Mouse (Mus musculus): ENCODE measurements around the gene Aqp9. TPM values are rescaled to one million over a fixed set of nuclear protein-coding genes. Genes with fewer than 3 reads are reported as not detected.

Gene Aqp9
- polyA plus RNA-seq, 1 experiment from 2014 or later: 1.3 TPM

DNA sequence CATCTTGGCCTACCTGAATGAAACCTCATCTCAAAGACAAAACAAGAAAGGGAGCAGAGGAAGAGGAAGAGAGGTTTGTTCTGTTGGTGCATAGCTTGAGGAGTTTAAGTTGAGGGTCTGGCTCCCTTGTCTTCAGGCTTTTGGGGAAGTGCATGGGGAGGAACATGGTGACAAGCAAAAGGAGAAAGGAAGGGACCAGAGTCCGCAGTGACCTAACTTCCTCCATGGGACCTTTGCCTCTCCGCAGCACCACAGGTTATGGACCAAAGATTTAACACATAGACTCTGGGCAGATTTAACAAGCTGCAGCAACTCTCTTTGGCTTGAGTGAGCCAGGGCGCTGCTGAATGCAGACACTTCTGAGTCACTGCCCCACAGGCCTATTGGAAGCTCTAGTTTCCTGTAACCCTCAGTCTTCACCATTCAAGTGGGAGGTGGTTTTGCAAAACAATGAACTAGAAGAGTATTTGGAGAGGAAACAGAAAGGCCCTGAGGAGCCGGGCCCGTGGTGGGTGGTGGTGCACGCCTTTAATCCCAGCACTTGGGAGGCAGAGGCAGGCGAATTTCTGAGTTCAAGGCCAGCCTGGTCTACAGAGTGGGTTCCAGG lies 13.0 kb downstream of the Aqp9 start:
- ATAC-seq (ENCODE audit: low FRiP score, low read depth): no peak
- Histone ChIP-seq H3K9me3 (no peaks in the 10 kb centered on the region), H3K36me3 (no peaks in the 10 kb centered on the region), H3K4me1 (replicated peaks) (no peaks in the 10 kb centered on the region), H3K4me2 (no peak overlapping the region), H3K4me3 (no peak overlapping the region), H3K27ac (replicated peaks) (no peak overlapping the region), H3K9ac (no peak overlapping the region), H3K27me3 (no peaks in the 10 kb centered on the region)
- WGBS: 87% methylated on average over 7 of the region's 7 CpGs

DNA sequence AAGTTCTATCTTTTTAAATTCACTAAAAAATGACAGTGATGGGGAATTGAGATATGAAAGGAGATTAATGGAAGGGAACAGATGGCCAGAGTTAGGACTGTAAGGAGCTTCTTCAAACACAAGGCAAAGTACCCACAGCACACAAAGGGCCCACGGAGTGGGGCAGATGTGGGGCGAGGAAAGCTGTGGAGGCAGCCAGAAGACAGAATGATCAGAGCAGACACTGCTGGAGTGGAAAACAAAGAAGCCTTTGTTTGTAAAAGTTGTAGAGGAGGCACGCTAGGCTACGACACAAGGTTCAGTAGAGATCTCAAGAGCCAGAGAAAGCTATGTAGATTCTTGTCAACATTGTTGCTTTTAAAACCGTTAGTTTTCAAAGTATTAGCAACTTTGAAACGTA lies 17.1 kb downstream of the Aqp9 start:
- H3K4me3 ChIP-seq: no peak overlapping the region
- H3K27me3 ChIP-seq: no peaks in the 10 kb centered on the region
- ATAC-seq (ENCODE audit: low FRiP score, low read depth): no peak
- H3K4me2 ChIP-seq: no peak overlapping the region
- no peak overlapping the region for H3K9ac ChIP-seq
- no peak overlapping the region for H3K27ac ChIP-seq (replicated peaks)
- H3K36me3 ChIP-seq: no peaks in the 10 kb centered on the region
- WGBS: 42% methylated on average over 6 of the region's 6 CpGs
- no peaks in the 10 kb centered on the region for H3K9me3 ChIP-seq
- H3K4me1 ChIP-seq (replicated peaks): no peaks in the 10 kb centered on the region

DNA sequence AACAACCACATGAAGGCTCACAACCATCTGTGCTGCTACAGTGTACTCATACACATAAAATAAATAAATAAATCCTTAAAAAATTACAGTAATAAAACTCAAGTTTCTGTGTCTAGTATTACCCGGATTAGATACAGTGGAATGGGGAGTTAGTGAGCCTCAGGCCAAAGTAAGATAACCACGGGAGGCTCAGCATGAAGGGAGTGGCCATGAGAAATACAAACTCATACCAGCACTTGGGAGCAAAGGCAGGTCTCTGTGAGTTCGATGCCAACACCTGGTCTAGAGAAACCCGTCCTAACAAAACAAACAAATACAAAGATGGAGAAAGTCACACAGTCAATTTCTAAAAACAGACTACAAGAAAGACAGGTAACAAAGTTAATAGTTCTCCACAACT lies 18.3 kb downstream of the Aqp9 start:
- WGBS: 87% methylated on average over 4 of the region's 4 CpGs
- Histone ChIP-seq H3K27ac (replicated peaks) (no peak overlapping the region), H3K9ac (no peak overlapping the region), H3K4me1 (replicated peaks) (no peaks in the 10 kb centered on the region), H3K9me3 (no peaks in the 10 kb centered on the region), H3K4me2 (no peak overlapping the region), H3K4me3 (no peak overlapping the region), H3K27me3 (no peaks in the 10 kb centered on the region), H3K36me3 (no peaks in the 10 kb centered on the region)
- no peak for ATAC-seq (ENCODE audit: low FRiP score, low read depth)

DNA sequence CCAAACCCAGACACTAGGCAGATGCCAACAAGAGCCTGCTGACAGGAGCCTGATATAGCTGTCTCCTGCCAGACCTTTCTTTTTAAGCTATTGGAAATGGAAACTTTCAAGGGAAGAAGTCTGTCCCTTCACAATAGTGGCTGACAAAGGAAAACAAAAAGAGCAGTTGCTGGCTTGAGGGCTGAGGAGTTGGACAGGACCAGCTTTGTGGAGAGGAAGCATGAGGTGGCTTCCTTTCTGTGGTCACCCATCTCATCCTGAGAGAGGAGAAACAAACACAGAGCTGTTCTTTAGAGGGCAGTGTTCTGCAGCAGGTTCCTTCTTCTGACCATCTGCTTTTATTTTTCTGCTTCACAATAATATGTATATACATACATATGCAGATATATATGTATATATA lies 19.6 kb downstream of the Aqp9 start:
- no peak overlapping the region for H3K27ac ChIP-seq (replicated peaks)
- H3K9ac ChIP-seq: no peak overlapping the region
- no peak overlapping the region for H3K4me2 ChIP-seq
- H3K27me3 ChIP-seq: no peaks in the 10 kb centered on the region
- no peak overlapping the region for H3K4me3 ChIP-seq
- H3K36me3 ChIP-seq: no peaks in the 10 kb centered on the region
- no peaks in the 10 kb centered on the region for H3K4me1 ChIP-seq (replicated peaks)
- ATAC-seq (ENCODE audit: low FRiP score, low read depth): no peak
- no peaks in the 10 kb centered on the region for H3K9me3 ChIP-seq

DNA sequence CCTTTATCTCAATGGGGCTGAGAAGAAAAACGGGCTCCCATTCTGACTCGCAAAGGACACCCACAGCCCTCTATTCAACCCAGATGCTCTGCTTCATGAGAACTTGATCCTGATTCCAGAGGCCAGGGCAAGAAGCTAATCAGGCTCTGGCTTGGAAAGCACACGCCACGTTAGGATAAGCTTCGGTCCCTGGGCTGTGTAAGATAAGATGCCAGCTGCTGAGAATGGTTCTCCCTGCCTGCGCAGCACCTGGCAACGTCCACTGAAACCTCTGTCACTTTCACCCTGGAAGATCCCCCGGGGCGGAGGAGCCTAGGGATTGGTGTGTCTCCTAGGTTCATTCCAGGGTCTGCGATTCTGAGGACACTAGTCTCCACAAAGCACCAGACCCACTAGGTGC lies 22.3 kb downstream of the Aqp9 start:
- ATAC-seq (ENCODE audit: low FRiP score, low read depth): no peak
- Histone ChIP-seq H3K4me3 (no peak overlapping the region), H3K27ac (replicated peaks) (no peak overlapping the region), H3K27me3 (no peaks in the 10 kb centered on the region), H3K9ac (no peak overlapping the region), H3K4me1 (replicated peaks) (no peaks in the 10 kb centered on the region), H3K4me2 (no peak overlapping the region), H3K36me3 (no peaks in the 10 kb centered on the region), H3K9me3 (no peaks in the 10 kb centered on the region)
- WGBS: 87% methylated on average over 10 of the region's 10 CpGs

DNA sequence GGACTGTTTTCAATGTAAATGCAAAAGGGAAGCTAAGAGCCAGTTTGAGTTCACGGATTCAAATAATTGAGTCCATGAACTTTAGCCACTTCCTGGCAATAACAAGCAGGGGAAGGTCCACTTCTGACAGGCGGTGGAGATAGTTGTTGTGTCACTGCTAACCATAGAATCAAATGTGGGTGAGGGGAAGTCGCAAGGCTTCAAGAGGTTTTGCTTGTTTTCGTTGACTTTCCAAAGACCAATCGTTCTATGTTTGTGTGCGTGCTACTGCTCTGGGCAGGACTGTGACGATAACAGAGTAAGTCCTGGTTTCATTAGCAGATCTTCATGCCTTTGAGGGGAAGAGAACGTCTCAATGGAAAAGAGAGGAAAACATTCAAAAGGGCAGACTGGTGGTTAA lies 28.3 kb downstream of the Aqp9 start:
- Histone ChIP-seq H3K27me3 (no peaks in the 10 kb centered on the region), H3K4me2 (no peak overlapping the region), H3K36me3 (no peaks in the 10 kb centered on the region), H3K4me1 (replicated peaks) (no peaks in the 10 kb centered on the region), H3K9me3 (no peaks in the 10 kb centered on the region), H3K27ac (replicated peaks) (no peak overlapping the region), H3K9ac (no peak overlapping the region), H3K4me3 (no peak overlapping the region)
- 92% methylated on average over 8 of the region's 8 CpGs for WGBS
- no peak for ATAC-seq (ENCODE audit: low FRiP score, low read depth)

DNA sequence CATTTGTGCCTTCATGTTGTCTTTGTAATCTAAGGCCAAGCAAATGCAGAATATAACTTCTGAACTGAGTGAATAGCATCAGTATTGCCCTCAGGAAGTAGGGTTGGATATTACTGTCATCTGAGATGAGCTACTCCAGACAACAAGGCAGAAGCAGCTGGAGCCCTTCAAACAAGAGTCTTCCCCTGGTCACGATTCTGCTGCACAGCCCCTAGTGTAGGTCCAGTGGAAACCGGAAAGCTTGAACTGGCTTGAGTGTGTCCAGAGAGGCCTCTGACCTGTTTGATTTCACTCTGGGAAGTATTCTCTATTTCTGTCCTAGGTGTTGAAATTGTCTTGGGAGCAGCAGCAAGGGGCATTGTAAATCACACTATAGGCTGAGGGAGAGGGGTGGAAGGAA lies 29.5 kb downstream of the Aqp9 start:
- WGBS: 93% methylated on average over 2 of the region's 2 CpGs
- Histone ChIP-seq H3K27ac (replicated peaks) (no peak overlapping the region), H3K4me2 (no peak overlapping the region), H3K4me3 (no peak overlapping the region), H3K36me3 (no peaks in the 10 kb centered on the region), H3K9me3 (no peaks in the 10 kb centered on the region), H3K4me1 (replicated peaks) (no peaks in the 10 kb centered on the region), H3K27me3 (no peaks in the 10 kb centered on the region), H3K9ac (no peak overlapping the region)
- no peak for ATAC-seq (ENCODE audit: low FRiP score, low read depth)

DNA sequence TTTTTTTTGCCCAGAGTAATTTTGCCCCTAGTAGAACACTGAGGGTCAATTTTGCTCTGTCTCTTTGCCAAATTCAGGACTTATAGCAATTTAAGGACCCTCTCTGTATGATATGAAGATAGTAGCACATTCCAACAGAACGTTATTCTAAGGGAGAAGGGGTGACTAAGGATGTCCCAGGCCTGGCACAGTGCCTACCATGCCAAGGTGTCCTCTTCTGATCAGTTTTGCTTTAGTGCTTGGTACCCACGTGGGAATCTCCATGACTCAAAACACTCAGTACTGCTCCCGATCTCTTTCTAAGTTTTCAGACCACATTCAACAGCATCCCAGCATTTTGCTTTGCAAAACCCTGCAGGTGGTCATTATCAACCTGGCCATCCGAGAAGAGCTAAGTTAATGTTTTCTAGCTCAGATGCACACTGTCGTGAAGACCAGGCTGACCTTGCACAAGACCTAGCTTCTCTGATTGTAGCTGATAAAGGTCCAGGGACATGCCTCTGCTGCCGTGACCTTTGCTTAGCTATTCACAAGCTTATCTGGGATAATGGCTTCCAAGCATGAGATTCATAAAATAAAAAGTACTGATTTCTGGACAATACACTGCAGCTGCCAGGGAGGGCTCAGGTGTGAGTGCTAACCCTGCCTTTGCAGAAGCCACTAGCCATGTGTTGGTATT lies 31.1 kb downstream of the Aqp9 start:
- no peaks in the 10 kb centered on the region for H3K4me1 ChIP-seq (replicated peaks)
- no peak for ATAC-seq (ENCODE audit: low FRiP score, low read depth)
- H3K4me3 ChIP-seq: no peak overlapping the region
- H3K9ac ChIP-seq: no peak overlapping the region
- WGBS: 76% methylated on average over 6 of the region's 6 CpGs
- H3K4me2 ChIP-seq: no peak overlapping the region
- no peaks in the 10 kb centered on the region for H3K36me3 ChIP-seq
- no peaks in the 10 kb centered on the region for H3K9me3 ChIP-seq
- H3K27me3 ChIP-seq: no peaks in the 10 kb centered on the region
- H3K27ac ChIP-seq (replicated peaks): no peak overlapping the region

DNA sequence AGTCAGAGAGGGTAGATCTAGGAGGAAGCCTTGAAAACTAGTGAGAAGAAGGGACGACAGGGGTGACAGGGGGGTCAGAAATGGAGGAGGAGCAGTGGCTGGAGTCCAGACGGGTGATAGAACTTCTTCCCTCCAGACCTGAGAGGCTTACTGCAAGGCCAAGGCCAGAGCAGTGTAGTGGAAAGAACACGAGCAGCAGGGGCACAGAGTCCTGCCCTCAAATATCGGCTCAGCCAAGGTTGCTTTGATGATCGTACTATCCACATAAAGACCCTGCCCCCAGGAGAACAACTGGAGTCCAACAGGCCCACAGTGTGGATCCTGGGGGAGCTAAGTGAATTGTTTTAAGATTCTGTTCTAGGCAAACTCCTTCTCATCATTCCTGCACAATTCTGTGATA lies 33.4 kb downstream of the Aqp9 start:
- Histone ChIP-seq H3K9me3 (no peaks in the 10 kb centered on the region), H3K36me3 (no peaks in the 10 kb centered on the region), H3K27ac (replicated peaks) (no peak overlapping the region), H3K4me3 (no peak overlapping the region), H3K4me2 (no peak overlapping the region), H3K9ac (no peak overlapping the region), H3K4me1 (replicated peaks) (no peaks in the 10 kb centered on the region), H3K27me3 (no peaks in the 10 kb centered on the region)
- ATAC-seq (ENCODE audit: low FRiP score, low read depth): no peak
- 73% methylated on average over 5 of the region's 5 CpGs for WGBS

DNA sequence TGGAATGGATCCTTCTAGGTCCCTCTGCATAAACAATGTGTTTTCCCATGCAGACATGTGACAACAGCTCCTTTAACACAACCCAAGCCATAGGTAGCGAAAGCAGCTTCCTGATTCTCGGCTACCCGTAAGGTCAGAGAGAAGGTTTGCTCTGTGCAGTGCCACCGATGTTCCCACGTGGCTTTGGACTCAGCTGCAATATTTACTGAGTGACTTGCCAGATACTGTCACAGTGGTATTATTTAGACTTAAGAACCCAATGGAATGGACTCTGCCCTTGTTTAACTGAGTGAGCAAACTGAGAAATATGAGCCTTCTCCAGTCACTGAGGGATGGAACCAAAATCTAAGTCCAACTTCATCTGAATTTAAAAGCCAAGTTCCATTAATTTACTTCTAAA lies 35.3 kb downstream of the Aqp9 start:
- no peak overlapping the region for H3K4me3 ChIP-seq
- no peaks in the 10 kb centered on the region for H3K4me1 ChIP-seq (replicated peaks)
- H3K4me2 ChIP-seq: no peak overlapping the region
- H3K9me3 ChIP-seq: no peaks in the 10 kb centered on the region
- no peak for ATAC-seq (ENCODE audit: low FRiP score, low read depth)
- no peaks in the 10 kb centered on the region for H3K36me3 ChIP-seq
- no peak overlapping the region for H3K9ac ChIP-seq
- no peak overlapping the region for H3K27ac ChIP-seq (replicated peaks)
- no peaks in the 10 kb centered on the region for H3K27me3 ChIP-seq
- WGBS: 90% methylated on average over 5 of the region's 5 CpGs

DNA sequence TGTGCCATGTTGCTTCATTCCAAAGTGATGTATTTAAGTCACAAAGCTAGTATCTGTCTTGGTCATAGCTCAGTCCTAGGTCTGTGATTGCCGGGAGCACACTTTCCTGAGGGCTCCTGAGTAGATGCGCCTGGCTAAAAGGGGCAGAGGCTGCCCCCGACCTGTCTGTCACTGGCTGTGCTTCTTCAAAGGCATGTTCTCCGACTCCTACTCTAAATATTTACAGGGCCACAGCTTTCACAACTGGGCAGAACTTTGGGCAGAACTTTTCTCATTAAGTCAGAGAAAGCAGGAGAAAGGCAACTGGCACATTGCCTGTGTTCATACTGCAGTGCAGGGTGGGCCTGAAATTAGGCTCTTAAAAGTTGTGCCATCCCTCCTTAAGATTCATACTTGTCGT lies 36.7 kb downstream of the Aqp9 start:
- 78% methylated on average over 5 of the region's 5 CpGs for WGBS

DNA sequence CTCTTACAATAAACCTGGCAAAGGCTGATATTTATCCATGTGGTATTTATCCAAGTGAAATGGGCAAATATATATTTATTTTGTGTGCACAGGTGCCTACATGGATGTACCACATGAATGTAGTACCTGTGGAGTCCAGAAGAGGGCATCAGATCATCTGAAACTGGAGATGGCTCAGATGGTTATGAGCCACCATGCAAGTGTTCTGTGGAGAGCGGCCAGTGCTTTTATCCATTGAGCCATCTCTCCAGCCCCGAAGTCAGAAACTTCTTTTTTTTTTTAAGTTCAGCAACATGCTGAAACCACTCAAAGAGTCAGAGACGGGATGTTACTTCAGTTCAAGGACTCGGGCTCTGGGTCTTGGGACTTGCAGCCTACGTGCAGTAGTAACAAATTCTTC lies 39.6 kb downstream of the Aqp9 start:
- Histone ChIP-seq H3K27ac (replicated peaks) (no peak overlapping the region), H3K4me1 (replicated peaks) (no peaks in the 10 kb centered on the region), H3K9me3 (no peaks in the 10 kb centered on the region), H3K36me3 (no peaks in the 10 kb centered on the region), H3K9ac (no peak overlapping the region), H3K27me3 (no peaks in the 10 kb centered on the region), H3K4me3 (no peak overlapping the region), H3K4me2 (no peak overlapping the region)
- no peak for ATAC-seq (ENCODE audit: low FRiP score, low read depth)
- WGBS: 67% methylated on average over 5 of the region's 5 CpGs

More for the DNA sequence above, 36.7 kb downstream of the Aqp9 start:
- no peak for ATAC-seq (ENCODE audit: low FRiP score, low read depth)
- Histone ChIP-seq H3K36me3 (no peaks in the 10 kb centered on the region), H3K4me3 (no peak overlapping the region), H3K4me2 (no peak overlapping the region), H3K9me3 (no peaks in the 10 kb centered on the region), H3K27me3 (no peaks in the 10 kb centered on the region), H3K4me1 (replicated peaks) (no peaks in the 10 kb centered on the region), H3K9ac (no peak overlapping the region), H3K27ac (replicated peaks) (no peak overlapping the region)

DNA sequence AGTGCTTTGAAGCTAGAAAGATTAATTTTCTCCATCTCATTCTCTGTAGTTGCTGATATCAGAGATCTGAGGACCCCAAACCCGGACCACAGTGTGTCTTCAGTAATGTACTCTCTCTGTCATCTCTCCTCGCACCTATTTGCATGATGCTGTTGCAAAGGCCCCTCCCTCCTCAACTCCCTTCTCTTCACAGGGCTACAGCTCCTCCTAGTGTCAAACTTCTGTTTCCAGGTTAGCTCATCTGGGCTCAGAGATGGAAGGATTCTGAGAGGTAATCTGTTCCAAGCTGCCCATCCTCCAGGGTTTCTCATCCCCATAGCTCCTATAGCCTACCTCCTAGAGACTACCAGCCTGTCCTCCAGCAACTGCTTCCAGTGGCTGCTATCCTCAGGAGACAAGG lies 42.3 kb downstream of the Aqp9 start:
- ATAC-seq (ENCODE audit: low FRiP score, low read depth): no peak
- H3K9me3 ChIP-seq: no peaks in the 10 kb centered on the region
- H3K27me3 ChIP-seq: no peaks in the 10 kb centered on the region
- no peak overlapping the region for H3K9ac ChIP-seq
- H3K4me1 ChIP-seq (replicated peaks): no peaks in the 10 kb centered on the region
- H3K4me2 ChIP-seq: no peak overlapping the region
- H3K4me3 ChIP-seq: no peak overlapping the region
- no peak overlapping the region for H3K27ac ChIP-seq (replicated peaks)
- WGBS: 49% methylated on average over 2 of the region's 2 CpGs
- H3K36me3 ChIP-seq: no peaks in the 10 kb centered on the region

Measured in hindbrain, embryonic 15.5 days (tissue).